Mouse (Mus musculus) bone marrow, adult 2 months (tissue): ENCODE measurements around the gene Abcg3.

Source experiments
- CTCF ChIP-seq: fragments of 200-500 bp; IDR thresholded peaks from 2 replicates; pipeline ENCODE4 v1.5.1; 2011; ENCODE audit warnings: low read length, control low read depth; ENCODE audit not compliant: control insufficient read depth, insufficient read depth
- POLR2A ChIP-seq: fragments of 200-500 bp; IDR thresholded peaks from 2 replicates; pipeline ENCODE4 v1.6.1; 2011; ENCODE audit warnings: low read depth, mild to moderate bottlenecking, control low read depth, low read length, borderline replicate concordance; ENCODE audit not compliant: control insufficient read depth

DNA sequence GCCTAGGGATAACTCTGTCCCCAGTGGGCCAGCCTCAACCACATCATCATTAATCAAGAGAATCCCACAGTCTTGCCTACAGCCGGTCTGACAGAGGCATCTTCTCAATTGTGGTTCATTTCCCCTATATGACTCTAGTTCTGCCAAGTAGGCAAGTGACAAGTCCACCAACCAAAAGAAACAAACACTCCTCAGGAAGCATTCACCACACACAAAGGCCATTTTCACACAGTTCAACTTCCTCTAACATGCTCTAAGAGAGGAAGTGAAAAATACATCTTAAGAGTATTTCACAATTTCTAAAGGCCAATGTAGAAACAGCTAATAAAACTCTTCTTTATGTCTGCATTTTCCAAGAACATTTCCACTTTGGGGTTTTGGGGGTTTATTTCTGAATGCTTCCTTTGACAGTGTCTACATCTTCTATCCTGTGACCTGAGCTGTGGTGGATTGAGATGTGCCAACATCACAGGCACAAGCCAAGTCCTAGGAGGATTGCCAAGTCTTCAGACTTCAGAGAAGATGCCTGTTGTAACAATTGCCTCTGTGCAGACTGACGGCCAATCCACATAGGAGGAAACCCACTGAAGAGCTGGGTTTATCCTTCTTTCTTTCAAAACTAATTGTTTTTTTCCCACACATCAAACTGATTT lies 24.3 kb downstream of the Abcg3 start:
- no peak for TF ChIP-seq CTCF
- TF ChIP-seq POLR2A, result no peak
